Mouse (Mus musculus): ENCODE data around the gene Gm28308. TPM values are rescaled to one million over a fixed set of nuclear protein-coding genes. Genes with fewer than 3 reads are reported as not detected.

Gene Gm28308
- polyA plus RNA-seq, 1 experiment, result not detected

DNA sequence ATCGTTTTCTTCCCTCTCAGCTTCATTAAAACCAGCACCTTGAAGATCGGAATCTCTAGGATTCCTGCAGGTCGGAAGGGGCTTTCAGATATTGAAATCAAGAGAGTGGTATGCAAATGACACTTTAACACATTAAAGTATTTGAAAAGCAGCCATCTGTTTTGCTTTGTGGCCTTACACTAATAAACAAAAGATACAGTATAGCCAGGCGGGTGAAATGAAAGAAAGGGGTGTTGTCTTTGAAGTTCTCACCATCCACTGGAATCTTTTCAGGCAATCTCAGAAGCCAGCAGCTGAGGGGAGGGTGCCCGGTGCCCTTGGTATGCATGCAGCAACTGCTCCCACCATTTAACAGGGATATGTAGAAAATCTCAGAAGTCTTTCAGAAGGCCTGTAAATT is 59.1 kb downstream of the Gm28308 start:
- no peak overlapping the region for H3K4me3 ChIP-seq (ENCODE audit: insufficient read depth, low read length)
- no peaks in the 10 kb centered on the region for H3K4me1 ChIP-seq (ENCODE audit: control insufficient read depth, insufficient read depth, low read length)
- H3K27ac ChIP-seq (ENCODE audit: insufficient read depth, low read length), result no peak overlapping the region
- no peak for TF ChIP-seq POLR2A (IDR thresholded peaks at IDR 0.05; ENCODE audit: extremely low read depth, insufficient read depth, low read length)
- no peak for TF ChIP-seq CTCF (IDR thresholded peaks at IDR 0.05; ENCODE audit: extremely low read depth, insufficient read depth, low read length)

DNA sequence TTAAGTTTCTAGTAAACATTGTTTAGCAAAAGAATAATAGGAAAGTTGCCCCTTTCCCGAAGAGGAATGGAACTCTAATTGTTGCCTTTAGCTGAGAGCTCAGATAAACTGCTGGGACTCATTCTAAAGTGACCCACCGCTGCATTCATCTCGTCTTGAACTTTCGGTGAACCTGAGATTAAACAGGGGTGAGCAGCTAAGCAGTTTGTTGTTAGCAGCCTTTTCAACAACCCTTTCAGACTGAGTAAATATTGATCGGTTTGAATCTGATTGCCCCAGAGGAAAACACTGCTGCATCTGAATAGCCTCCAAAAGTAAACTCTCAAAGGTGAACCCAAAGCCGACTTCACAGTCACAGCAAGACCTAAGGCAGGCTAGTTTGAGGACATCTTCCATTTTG is 59.9 kb downstream of the Gm28308 start:
- no peaks in the 10 kb centered on the region for H3K4me1 ChIP-seq (ENCODE audit: control insufficient read depth, insufficient read depth, low read length)
- TF ChIP-seq POLR2A (IDR thresholded peaks at IDR 0.05; ENCODE audit: extremely low read depth, insufficient read depth, low read length) (no peak), CTCF (IDR thresholded peaks at IDR 0.05; ENCODE audit: extremely low read depth, insufficient read depth, low read length) (no peak)
- H3K4me3 ChIP-seq (ENCODE audit: insufficient read depth, low read length), result no peak overlapping the region
- no peak overlapping the region for H3K27ac ChIP-seq (ENCODE audit: insufficient read depth, low read length)

DNA sequence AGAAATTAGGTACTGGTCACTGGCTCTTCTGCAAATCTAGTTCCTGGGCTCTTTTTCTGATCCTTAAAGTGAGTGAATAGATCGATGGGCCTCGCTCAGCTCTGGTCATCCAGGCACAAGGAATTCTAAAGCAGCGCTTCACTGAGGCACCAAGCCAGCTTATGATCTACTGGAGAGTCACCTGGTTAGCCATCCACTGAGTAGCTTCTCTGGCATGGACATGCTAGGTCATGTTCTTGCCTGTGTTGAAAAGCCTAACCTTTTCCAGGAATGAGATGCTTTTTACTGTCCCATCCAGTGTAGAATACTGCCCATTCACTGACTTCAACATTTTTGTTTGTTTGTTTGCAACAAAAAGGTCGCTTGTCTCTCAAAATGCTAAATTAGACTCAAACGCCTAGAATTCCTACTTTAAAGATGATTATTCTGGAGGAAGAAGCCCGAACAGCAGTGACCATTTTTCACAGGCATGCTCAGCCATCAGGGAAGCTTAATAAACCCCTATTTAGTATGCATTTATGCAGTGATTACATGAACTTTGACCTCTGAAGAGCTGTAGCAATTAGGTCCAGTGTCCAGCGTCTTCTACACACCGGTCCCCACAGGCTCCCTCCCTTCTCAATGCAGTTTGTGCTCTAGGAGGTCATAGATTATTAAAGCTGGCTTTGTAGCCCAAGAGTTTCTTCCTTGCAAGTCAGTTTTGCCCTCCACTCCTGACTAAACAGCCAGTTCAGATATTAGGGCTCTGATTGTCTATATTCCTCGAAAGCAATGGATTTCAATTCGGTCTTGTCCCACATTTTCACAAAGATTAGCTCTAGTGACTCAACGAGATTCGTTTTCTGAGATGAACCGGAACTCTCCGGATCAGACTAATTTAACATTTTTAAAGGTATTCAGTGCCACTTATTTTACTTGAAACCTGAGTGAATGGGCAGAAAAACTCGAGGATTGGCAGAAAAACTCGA is 60.6 kb downstream of the Gm28308 start:
- TF ChIP-seq CTCF (IDR thresholded peaks at IDR 0.05; ENCODE audit: extremely low read depth, insufficient read depth, low read length) (no peak), POLR2A (IDR thresholded peaks at IDR 0.05; ENCODE audit: extremely low read depth, insufficient read depth, low read length) (no peak)

DNA sequence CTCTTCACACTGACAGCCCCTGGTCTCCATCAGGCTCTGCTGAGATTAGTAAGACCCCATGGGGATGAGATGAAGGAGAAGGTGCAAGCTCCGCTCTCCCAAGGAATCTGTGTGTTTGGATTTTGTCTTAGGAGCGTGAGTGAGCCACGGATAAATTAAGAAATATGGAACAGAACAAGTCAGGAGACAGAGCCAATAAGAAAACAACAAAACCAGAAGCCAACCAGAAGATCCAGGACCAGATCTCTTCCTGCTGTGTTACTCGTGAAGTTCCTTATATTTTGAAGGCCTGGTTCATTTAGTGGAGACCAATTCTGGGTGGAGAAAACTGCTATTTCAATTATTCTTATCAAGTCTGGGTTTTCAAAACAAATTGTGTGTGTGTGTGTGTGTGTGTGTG is 61.6 kb downstream of the Gm28308 start:
- Histone ChIP-seq H3K4me3 (ENCODE audit: insufficient read depth, low read length) (no peak overlapping the region), H3K27ac (ENCODE audit: insufficient read depth, low read length) (no peak overlapping the region), H3K4me1 (ENCODE audit: control insufficient read depth, insufficient read depth, low read length) (no peaks in the 10 kb centered on the region)
- no peak for TF ChIP-seq CTCF (IDR thresholded peaks at IDR 0.05; ENCODE audit: extremely low read depth, insufficient read depth, low read length)
- no peak for TF ChIP-seq POLR2A (IDR thresholded peaks at IDR 0.05; ENCODE audit: extremely low read depth, insufficient read depth, low read length)

More for the DNA sequence above, 60.6 kb downstream of the Gm28308 start:
- Histone ChIP-seq H3K4me3 (ENCODE audit: insufficient read depth, low read length) (no peak overlapping the region), H3K4me1 (ENCODE audit: control insufficient read depth, insufficient read depth, low read length) (no peaks in the 10 kb centered on the region), H3K27ac (ENCODE audit: insufficient read depth, low read length) (no peak overlapping the region)

DNA sequence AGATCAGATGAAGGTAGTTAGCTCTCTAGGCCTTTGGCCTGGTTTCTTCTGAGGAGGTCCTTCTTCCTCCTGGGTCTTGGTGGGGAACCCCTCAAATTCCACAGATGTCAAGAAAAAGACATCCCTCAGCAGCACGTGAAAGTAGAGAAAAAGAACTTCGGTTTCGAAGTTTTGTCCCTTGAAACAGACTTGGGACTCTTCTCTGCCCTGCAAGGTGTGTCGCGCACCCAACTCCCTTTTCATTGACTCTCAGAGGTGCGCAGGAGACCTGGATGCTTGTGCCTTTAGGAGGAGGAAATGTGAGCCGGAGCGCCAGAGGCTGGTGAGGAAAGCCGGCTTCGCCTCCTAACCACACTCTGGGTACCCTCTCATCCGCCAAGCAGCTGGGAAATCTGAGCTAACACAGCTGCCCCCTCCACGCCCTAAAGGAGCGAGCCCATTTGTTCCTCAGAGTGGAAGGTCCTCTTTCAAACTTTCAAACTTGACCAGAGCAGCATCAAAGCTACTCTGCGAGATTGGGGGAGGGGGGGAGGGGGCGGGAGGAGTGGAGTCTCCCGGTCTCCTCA is 62.7 kb downstream of the Gm28308 start:
- Histone ChIP-seq H3K4me3 (ENCODE audit: insufficient read depth, low read length) (no peak overlapping the region), H3K27ac (ENCODE audit: insufficient read depth, low read length) (no peak overlapping the region), H3K4me1 (ENCODE audit: control insufficient read depth, insufficient read depth, low read length) (no peaks in the 10 kb centered on the region)
- TF ChIP-seq CTCF (IDR thresholded peaks at IDR 0.05; ENCODE audit: extremely low read depth, insufficient read depth, low read length) (no peak), POLR2A (IDR thresholded peaks at IDR 0.05; ENCODE audit: extremely low read depth, insufficient read depth, low read length) (no peak)

DNA sequence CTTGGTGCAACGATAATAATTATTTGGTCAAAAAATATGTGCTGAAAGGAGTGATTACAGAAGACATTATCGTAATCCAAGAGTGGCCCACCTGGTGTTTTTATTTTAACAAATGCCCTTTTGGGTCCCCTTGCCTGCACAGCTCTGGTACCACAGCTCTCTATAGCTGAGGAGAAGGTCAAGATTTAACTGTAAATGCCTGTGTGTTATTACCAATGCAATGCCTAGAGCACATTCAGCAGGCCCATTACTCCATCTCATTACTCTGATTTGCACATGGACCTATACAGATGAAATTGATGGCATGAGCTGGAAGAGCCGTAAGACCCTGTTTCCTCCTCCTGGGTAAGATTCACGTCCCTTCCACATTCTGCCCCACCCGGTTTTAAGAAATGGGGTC is 74.0 kb downstream of the Gm28308 start:
- H3K4me1 ChIP-seq (ENCODE audit: control insufficient read depth, insufficient read depth, low read length), result no peaks in the 10 kb centered on the region
- TF ChIP-seq CTCF (IDR thresholded peaks at IDR 0.05; ENCODE audit: extremely low read depth, insufficient read depth, low read length) (no peak), POLR2A (IDR thresholded peaks at IDR 0.05; ENCODE audit: extremely low read depth, insufficient read depth, low read length) (no peak)
- no peak overlapping the region for H3K27ac ChIP-seq (ENCODE audit: insufficient read depth, low read length)
- H3K4me3 ChIP-seq (ENCODE audit: insufficient read depth, low read length), result no peak overlapping the region

DNA sequence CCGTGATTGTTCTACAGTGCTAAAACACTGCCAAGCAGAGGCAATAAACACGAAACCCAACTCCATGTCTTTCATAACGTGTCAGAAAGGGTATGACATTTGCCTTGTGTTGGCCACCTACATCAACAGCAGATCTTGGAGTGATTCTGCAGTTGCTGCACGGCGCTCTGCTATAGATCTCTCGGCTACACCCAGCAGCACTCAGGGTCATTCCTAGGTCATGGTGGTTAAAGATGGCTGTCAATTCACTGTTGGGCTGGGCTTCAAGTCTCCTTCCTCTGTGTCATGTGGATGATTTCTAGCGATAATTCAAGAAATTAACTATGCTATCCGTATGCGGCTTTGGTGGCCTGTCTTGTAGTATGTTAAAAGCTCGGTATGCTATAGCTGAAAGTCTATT is 74.6 kb downstream of the Gm28308 start:
- TF ChIP-seq POLR2A (IDR thresholded peaks at IDR 0.05; ENCODE audit: extremely low read depth, insufficient read depth, low read length), result no peak
- no peak for TF ChIP-seq CTCF (IDR thresholded peaks at IDR 0.05; ENCODE audit: extremely low read depth, insufficient read depth, low read length)
- no peak overlapping the region for H3K4me3 ChIP-seq (ENCODE audit: insufficient read depth, low read length)
- no peaks in the 10 kb centered on the region for H3K4me1 ChIP-seq (ENCODE audit: control insufficient read depth, insufficient read depth, low read length)
- H3K27ac ChIP-seq (ENCODE audit: insufficient read depth, low read length), result no peak overlapping the region

DNA sequence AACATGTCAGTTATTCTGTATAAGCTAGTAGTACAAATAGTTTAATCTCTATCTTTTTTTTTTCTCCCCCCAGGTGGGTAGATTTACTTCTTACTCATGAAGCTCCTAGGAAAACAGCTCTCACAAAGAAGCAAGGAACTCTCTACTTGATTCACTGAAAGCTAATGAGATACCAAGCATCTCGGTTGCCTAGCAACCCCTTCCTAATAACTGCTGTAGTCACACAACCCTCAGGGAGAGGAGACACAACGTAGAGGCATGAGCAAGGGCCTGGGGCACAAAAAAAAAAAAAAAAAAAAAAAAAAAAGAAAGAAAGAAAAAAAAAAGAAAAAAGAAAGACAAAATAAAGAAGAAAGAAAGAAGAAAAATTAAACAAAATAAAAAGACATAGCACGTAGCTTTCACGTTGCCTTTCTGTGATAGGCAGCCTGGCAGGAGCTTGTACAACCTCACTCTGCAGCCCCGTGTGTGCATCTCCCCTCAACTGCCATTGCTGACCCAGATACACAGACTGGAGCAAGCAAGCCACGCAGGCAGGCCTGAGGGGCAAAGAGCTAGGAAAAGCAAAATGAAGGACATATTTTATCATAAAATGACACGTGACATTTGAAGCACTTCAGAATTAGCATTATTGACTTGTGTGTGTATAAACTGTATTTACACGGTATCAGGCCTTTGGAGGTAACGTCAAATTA is 75.2 kb downstream of the Gm28308 start:
- TF ChIP-seq POLR2A (IDR thresholded peaks at IDR 0.05; ENCODE audit: extremely low read depth, insufficient read depth, low read length), result no peak
- no peak for TF ChIP-seq CTCF (IDR thresholded peaks at IDR 0.05; ENCODE audit: extremely low read depth, insufficient read depth, low read length)
- H3K4me1 ChIP-seq (ENCODE audit: control insufficient read depth, insufficient read depth, low read length), result no peaks in the 10 kb centered on the region

DNA sequence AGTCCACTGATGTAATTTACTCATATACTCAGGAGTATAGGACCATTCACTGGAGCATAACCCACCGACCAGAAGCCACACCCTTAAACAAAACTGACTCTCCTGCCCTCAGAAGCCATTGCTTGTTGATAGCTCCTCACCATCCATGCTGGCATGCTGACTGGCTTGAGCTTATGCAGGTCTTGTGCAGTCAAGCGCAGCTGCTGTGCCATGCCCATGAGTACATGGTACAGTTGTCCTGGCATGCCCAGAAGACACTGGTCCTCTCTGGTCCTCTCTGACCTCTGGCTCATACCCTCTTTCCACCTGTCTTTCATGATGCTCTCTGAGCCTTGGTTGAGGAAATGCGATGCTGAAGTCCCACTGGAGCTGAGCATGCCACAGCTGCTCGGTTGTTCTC is 89.5 kb downstream of the Gm28308 start:
- TF ChIP-seq CTCF (IDR thresholded peaks at IDR 0.05; ENCODE audit: extremely low read depth, insufficient read depth, low read length) (no peak), POLR2A (IDR thresholded peaks at IDR 0.05; ENCODE audit: extremely low read depth, insufficient read depth, low read length) (no peak)
- Histone ChIP-seq H3K4me3 (ENCODE audit: insufficient read depth, low read length) (no peak overlapping the region), H3K27ac (ENCODE audit: insufficient read depth, low read length) (no peak overlapping the region), H3K4me1 (ENCODE audit: control insufficient read depth, insufficient read depth, low read length) (no peaks in the 10 kb centered on the region)

More for the DNA sequence above, 75.2 kb downstream of the Gm28308 start:
- H3K4me3 ChIP-seq (ENCODE audit: insufficient read depth, low read length), result no peak overlapping the region
- no peak overlapping the region for H3K27ac ChIP-seq (ENCODE audit: insufficient read depth, low read length)
